Mouse (Mus musculus): Measurements from ENCODE around the gene Il1r2. TPM values are rescaled to one million over a fixed set of nuclear protein-coding genes. Genes with fewer than 3 reads are reported as not detected.

The Il1r2 gene
- 0.69 and 1.1 TPM in 2 replicates for polyA plus RNA-seq (2015; fragmentation: Nextera tagmentation; extraction: Ambion mirVana)

- no peak within 1 kb of the TSS for H3K4me3 ChIP-seq (ENCODE audit: low read length)
- H3K27ac ChIP-seq (ENCODE audit: low read length) = no peak within 1 kb of the TSS
- no peak within 1 kb of the TSS for H3K4me2 ChIP-seq (ENCODE audit: low read depth, low read length)
- 87% methylated on average over 5 of the region's 5 CpGs for WGBS
- H3K9ac ChIP-seq (ENCODE audit: low read length) = no peak within 1 kb of the TSS
- H3K36me3 ChIP-seq (ENCODE audit: control insufficient read depth, insufficient read depth, low read length) = no peaks in the 10 kb centered on the region
- no peaks in the 10 kb centered on the region for H3K27me3 ChIP-seq (ENCODE audit: control insufficient read depth, insufficient read depth, low read depth, low read length)
- ATAC-seq (ENCODE audit: low read depth) = no peak
- H3K9me3 ChIP-seq (ENCODE audit: control insufficient read depth, low read length) = no peaks in the 10 kb centered on the region
- H3K4me1 ChIP-seq (replicated peaks; ENCODE audit: control insufficient read depth, insufficient read depth, low read length) = no peaks in the 10 kb centered on the region
These were observed at the start of gene Il1r2 for GRCm38 (mm10) chr1:40073779-40074178. TSS of gene Il1r2 (plus strand) at chr1:40074079.

GRCm38 (mm10) chr1:40024554-40025320 lies 49.1 kb upstream of the Il1r2 start:
- H3K36me3 ChIP-seq (ENCODE audit: control insufficient read depth, insufficient read depth, low read length) = peaks cover 43% of the 10 kb centered on the region
- no peaks in the 10 kb centered on the region for H3K9me3 ChIP-seq (ENCODE audit: control insufficient read depth, low read length)
- no peaks in the 10 kb centered on the region for H3K4me1 ChIP-seq (replicated peaks; ENCODE audit: control insufficient read depth, insufficient read depth, low read length)
- no peak overlapping the region for H3K27ac ChIP-seq (ENCODE audit: low read length)
- H3K4me3 ChIP-seq (ENCODE audit: low read length) = no peak overlapping the region
- 85% methylated on average over 27 of the region's 27 CpGs for WGBS
- no peaks in the 10 kb centered on the region for H3K27me3 ChIP-seq (ENCODE audit: control insufficient read depth, insufficient read depth, low read depth, low read length)
- ATAC-seq (ENCODE audit: low read depth) = no peak
- H3K9ac ChIP-seq (ENCODE audit: low read length) = no peak overlapping the region
- no peak overlapping the region for H3K4me2 ChIP-seq (ENCODE audit: low read depth, low read length)

GRCm38 (mm10) chr1:40025416-40025815 lies 48.5 kb upstream of the Il1r2 start:
- H3K27me3 ChIP-seq (ENCODE audit: control insufficient read depth, insufficient read depth, low read depth, low read length) = no peaks in the 10 kb centered on the region
- no peak overlapping the region for H3K27ac ChIP-seq (ENCODE audit: low read length)
- H3K9ac ChIP-seq (ENCODE audit: low read length) = no peak overlapping the region
- no peak for ATAC-seq (ENCODE audit: low read depth)
- peaks cover 37% of the 10 kb centered on the region for H3K36me3 ChIP-seq (ENCODE audit: control insufficient read depth, insufficient read depth, low read length)
- H3K4me1 ChIP-seq (replicated peaks; ENCODE audit: control insufficient read depth, insufficient read depth, low read length) = no peaks in the 10 kb centered on the region
- H3K4me2 ChIP-seq (ENCODE audit: low read depth, low read length) = no peak overlapping the region
- no peak overlapping the region for H3K4me3 ChIP-seq (ENCODE audit: low read length)
- 89% methylated on average over 5 of the region's 5 CpGs for WGBS
- H3K9me3 ChIP-seq (ENCODE audit: control insufficient read depth, low read length) = no peaks in the 10 kb centered on the region

GRCm38 (mm10) chr1:40027116-40027620 lies 46.7 kb upstream of the Il1r2 start:
- ATAC-seq (ENCODE audit: low read depth) = no peak
- Histone ChIP-seq H3K4me2 (ENCODE audit: low read depth, low read length) (no peak overlapping the region), H3K4me1 (replicated peaks; ENCODE audit: control insufficient read depth, insufficient read depth, low read length) (no peaks in the 10 kb centered on the region), H3K27me3 (ENCODE audit: control insufficient read depth, insufficient read depth, low read depth, low read length) (no peaks in the 10 kb centered on the region), H3K4me3 (ENCODE audit: low read length) (no peak overlapping the region), H3K27ac (ENCODE audit: low read length) (no peak overlapping the region), H3K9me3 (ENCODE audit: control insufficient read depth, low read length) (no peaks in the 10 kb centered on the region), H3K9ac (ENCODE audit: low read length) (no peak overlapping the region), H3K36me3 (ENCODE audit: control insufficient read depth, insufficient read depth, low read length) (peaks cover 30% of the 10 kb centered on the region)
- WGBS = 78% methylated on average over 7 of the region's 7 CpGs

- H3K27ac ChIP-seq (ENCODE audit: low read length) = no peak overlapping the region
- no peak; the same call in 1 of the 2 replicates for ATAC-seq (ENCODE audit: low read depth)
- no peaks in the 10 kb centered on the region for H3K27me3 ChIP-seq (ENCODE audit: control insufficient read depth, insufficient read depth, low read depth, low read length)
- no peaks in the 10 kb centered on the region for H3K4me1 ChIP-seq (replicated peaks; ENCODE audit: control insufficient read depth, insufficient read depth, low read length)
- no peak overlapping the region for H3K4me3 ChIP-seq (ENCODE audit: low read length)
- no peak overlapping the region for H3K4me2 ChIP-seq (ENCODE audit: low read depth, low read length)
- no peaks in the 10 kb centered on the region for H3K9me3 ChIP-seq (ENCODE audit: control insufficient read depth, low read length)
- WGBS = 80% methylated on average over 12 of the region's 12 CpGs
- H3K9ac ChIP-seq (ENCODE audit: low read length) = no peak overlapping the region
- peaks cover 18% of the 10 kb centered on the region for H3K36me3 ChIP-seq (ENCODE audit: control insufficient read depth, insufficient read depth, low read length)
These were observed 45.5 kb upstream of the Il1r2 start for GRCm38 (mm10) chr1:40028207-40028998.

GRCm38 (mm10) chr1:40029597-40029996 lies 44.3 kb upstream of the Il1r2 start:
- no peak overlapping the region for H3K4me3 ChIP-seq (ENCODE audit: low read length)
- no peaks in the 10 kb centered on the region for H3K27me3 ChIP-seq (ENCODE audit: control insufficient read depth, insufficient read depth, low read depth, low read length)
- 87% methylated on average over 5 of the region's 5 CpGs for WGBS
- no peaks in the 10 kb centered on the region for H3K9me3 ChIP-seq (ENCODE audit: control insufficient read depth, low read length)
- no peaks in the 10 kb centered on the region for H3K4me1 ChIP-seq (replicated peaks; ENCODE audit: control insufficient read depth, insufficient read depth, low read length)
- peaks cover 14% of the 10 kb centered on the region for H3K36me3 ChIP-seq (ENCODE audit: control insufficient read depth, insufficient read depth, low read length)
- H3K27ac ChIP-seq (ENCODE audit: low read length) = no peak overlapping the region
- no peak overlapping the region for H3K9ac ChIP-seq (ENCODE audit: low read length)
- no peak for ATAC-seq (ENCODE audit: low read depth)
- no peak overlapping the region for H3K4me2 ChIP-seq (ENCODE audit: low read depth, low read length)

GRCm38 (mm10) chr1:40030287-40030975 lies 43.4 kb upstream of the Il1r2 start:
- Histone ChIP-seq H3K4me2 (ENCODE audit: low read depth, low read length) (no peak overlapping the region), H3K9me3 (ENCODE audit: control insufficient read depth, low read length) (no peaks in the 10 kb centered on the region), H3K27ac (ENCODE audit: low read length) (no peak overlapping the region), H3K4me3 (ENCODE audit: low read length) (no peak overlapping the region), H3K9ac (ENCODE audit: low read length) (no peak overlapping the region), H3K27me3 (ENCODE audit: control insufficient read depth, insufficient read depth, low read depth, low read length) (no peaks in the 10 kb centered on the region), H3K36me3 (ENCODE audit: control insufficient read depth, insufficient read depth, low read length) (peaks cover 13% of the 10 kb centered on the region), H3K4me1 (replicated peaks; ENCODE audit: control insufficient read depth, insufficient read depth, low read length) (no peaks in the 10 kb centered on the region)
- WGBS = 72% methylated on average over 14 of the region's 14 CpGs
- no peak for ATAC-seq (ENCODE audit: low read depth)

- no peak overlapping the region for H3K9ac ChIP-seq (ENCODE audit: low read length)
- H3K4me1 ChIP-seq (replicated peaks; ENCODE audit: control insufficient read depth, insufficient read depth, low read length) = no peaks in the 10 kb centered on the region
- no peak overlapping the region for H3K4me2 ChIP-seq (ENCODE audit: low read depth, low read length)
- H3K36me3 ChIP-seq (ENCODE audit: control insufficient read depth, insufficient read depth, low read length) = peaks cover 9% of the 10 kb centered on the region
- 92% methylated on average over 8 of the region's 8 CpGs for WGBS
- no peaks in the 10 kb centered on the region for H3K27me3 ChIP-seq (ENCODE audit: control insufficient read depth, insufficient read depth, low read depth, low read length)
- no peak overlapping the region for H3K4me3 ChIP-seq (ENCODE audit: low read length)
- no peaks in the 10 kb centered on the region for H3K9me3 ChIP-seq (ENCODE audit: control insufficient read depth, low read length)
- H3K27ac ChIP-seq (ENCODE audit: low read length) = no peak overlapping the region
- no peak for ATAC-seq (ENCODE audit: low read depth)
These were observed 42.9 kb upstream of the Il1r2 start for GRCm38 (mm10) chr1:40030976-40031356.

- Histone ChIP-seq H3K4me1 (replicated peaks; ENCODE audit: control insufficient read depth, insufficient read depth, low read length) (no peaks in the 10 kb centered on the region), H3K27me3 (ENCODE audit: control insufficient read depth, insufficient read depth, low read depth, low read length) (no peaks in the 10 kb centered on the region), H3K36me3 (ENCODE audit: control insufficient read depth, insufficient read depth, low read length) (peaks cover 5% of the 10 kb centered on the region), H3K4me2 (ENCODE audit: low read depth, low read length) (no peak overlapping the region), H3K27ac (ENCODE audit: low read length) (no peak overlapping the region), H3K9me3 (ENCODE audit: control insufficient read depth, low read length) (no peaks in the 10 kb centered on the region), H3K4me3 (ENCODE audit: low read length) (no peak overlapping the region), H3K9ac (ENCODE audit: low read length) (no peak overlapping the region)
- no peak for ATAC-seq (ENCODE audit: low read depth)
- WGBS = 55% methylated on average over 2 of the region's 2 CpGs
These were observed 42.3 kb upstream of the Il1r2 start for GRCm38 (mm10) chr1:40031626-40032025.
